Mouse (Mus musculus) embryo, embryonic 9.5 days (tissue): ENCODE measurements around the gene Zfp827.

Experiments
- DNase-seq: peaks from one replicate; pipeline ENCODE4 v3.0.0-alpha.2; 2017; ENCODE audit errors: extremely low spot score

Gene Zfp827

GRCm38 (mm10) chr8:79027977-79028487 is at the start of gene Zfp827:
Gene Zfp827, plus strand, starts transcription at chr8:79028437.
- peak; percentile 89 for DNase-seq

GRCm38 (mm10) chr8:79004341-79004740 is 23.9 kb upstream of the Zfp827 start:
- DNase-seq = no peak

- DNase-seq = no peak
Observed at GRCm38 (mm10) chr8:79015061-79015460, 13.2 kb upstream of the Zfp827 start.

GRCm38 (mm10) chr8:79016076-79016475 is 12.2 kb upstream of the Zfp827 start:
- no peak for DNase-seq

GRCm38 (mm10) chr8:79016583-79016982 is 11.7 kb upstream of the Zfp827 start:
- DNase-seq = no peak

- no peak for DNase-seq
Observed at GRCm38 (mm10) chr8:79023922-79024321, 4.3 kb upstream of the Zfp827 start.

GRCm38 (mm10) chr8:79027319-79027718 is 918 bp upstream of the Zfp827 start:
- no peak for DNase-seq

- peak; percentile 71 for DNase-seq
Observed at GRCm38 (mm10) chr8:79028541-79029395, 531 bp downstream of the Zfp827 start.

- DNase-seq = peak; percentile 84
Observed at GRCm38 (mm10) chr8:79029396-79030325, 1.4 kb downstream of the Zfp827 start.

- peak; percentile 87 for DNase-seq
Observed at GRCm38 (mm10) chr8:79030326-79031265, 2.4 kb downstream of the Zfp827 start.

GRCm38 (mm10) chr8:79037532-79037931 is 9.3 kb downstream of the Zfp827 start:
- no peak for DNase-seq

- no peak for DNase-seq
Observed at GRCm38 (mm10) chr8:79037991-79038390, 9.8 kb downstream of the Zfp827 start.

GRCm38 (mm10) chr8:79041429-79041828 is 13.2 kb downstream of the Zfp827 start:
- no peak for DNase-seq

- DNase-seq = no peak
Observed at GRCm38 (mm10) chr8:79042252-79042651, 14.0 kb downstream of the Zfp827 start.

- no peak for DNase-seq
Observed at GRCm38 (mm10) chr8:79044673-79045072, 16.4 kb downstream of the Zfp827 start.

GRCm38 (mm10) chr8:79046659-79047058 is 18.4 kb downstream of the Zfp827 start:
- no peak for DNase-seq

GRCm38 (mm10) chr8:79048388-79049005 is 20.3 kb downstream of the Zfp827 start:
- no peak for DNase-seq

- DNase-seq = no peak
Observed at GRCm38 (mm10) chr8:79054222-79054621, 26.0 kb downstream of the Zfp827 start.

- DNase-seq = no peak
Observed at GRCm38 (mm10) chr8:79057179-79057578, 28.9 kb downstream of the Zfp827 start.

GRCm38 (mm10) chr8:79059361-79059760 is 31.1 kb downstream of the Zfp827 start:
- DNase-seq = no peak
